Mouse (Mus musculus): ENCODE data around the gene Slc35g1. TPM values are rescaled to one million over a fixed set of nuclear protein-coding genes. Genes with fewer than 3 reads are reported as not detected.
"Not testable (repeated sequence)": the region's sequence is repeated elsewhere in the genome, so short reads cannot be mapped to it uniquely, and the experiment has no call there.

Slc35g1 gene
- polyA plus RNA-seq, 1 experiment from 2014 or later: 1.1 TPM

- H3K36me3 ChIP-seq (replicated peaks; ENCODE audit: control insufficient read depth, insufficient read depth): no peaks in the 10 kb centered on the region
- H3K9me3 ChIP-seq (ENCODE audit: control insufficient read depth, low read length): 0 out of 2 replicates have a peak, but pooled peaks cover 3% of the 10 kb centered on the region
- no peak overlapping the region for H3K9ac ChIP-seq
- no peak overlapping the region for H3K27ac ChIP-seq
- no peak overlapping the region for H3K4me2 ChIP-seq (replicated peaks)
- H3K4me3 ChIP-seq (replicated peaks; ENCODE audit: low read length): no peak overlapping the region
- H3K27me3 ChIP-seq (ENCODE audit: control insufficient read depth, insufficient read depth, low read length): no peaks in the 10 kb centered on the region
- H3K4me1 ChIP-seq (replicated peaks; ENCODE audit: control insufficient read depth, insufficient read depth, low read length): 0 out of 2 replicates have a peak, but pooled peaks cover 6% of the 10 kb centered on the region
- 24% methylated on average over 2 of the region's 2 CpGs for WGBS
- ATAC-seq (ENCODE audit: low FRiP score): 0 out of 2 replicates have a peak, but pooled peaks have one; percentile 48
- DNase-seq (ENCODE audit: low spot score): no peak
These were observed 22.4 kb upstream of the Slc35g1 start for GRCm38 (mm10) chr19:38373371-38373770.

GRCm38 (mm10) chr19:38383769-38384168 lies 12.0 kb upstream of the Slc35g1 start:
- H3K4me3 ChIP-seq (replicated peaks; ENCODE audit: low read length): no peak overlapping the region
- H3K4me1 ChIP-seq (replicated peaks; ENCODE audit: control insufficient read depth, insufficient read depth, low read length): no peaks in the 10 kb centered on the region
- H3K27ac ChIP-seq: no peak overlapping the region
- DNase-seq (ENCODE audit: low spot score): no peak
- no peaks in the 10 kb centered on the region for H3K9me3 ChIP-seq (ENCODE audit: control insufficient read depth, low read length)
- 90% methylated on average over 12 of the region's 12 CpGs for WGBS
- no peak for ATAC-seq (ENCODE audit: low FRiP score)
- H3K36me3 ChIP-seq (replicated peaks; ENCODE audit: control insufficient read depth, insufficient read depth): no peaks in the 10 kb centered on the region
- no peak overlapping the region for H3K9ac ChIP-seq
- H3K4me2 ChIP-seq (replicated peaks): no peak overlapping the region
- H3K27me3 ChIP-seq (ENCODE audit: control insufficient read depth, insufficient read depth, low read length): no peaks in the 10 kb centered on the region

- H3K4me1 ChIP-seq (replicated peaks; ENCODE audit: control insufficient read depth, insufficient read depth, low read length); ATAC-seq (ENCODE audit: low FRiP score); H3K27ac ChIP-seq; H3K4me2 ChIP-seq (replicated peaks); H3K9ac ChIP-seq; H3K36me3 ChIP-seq (replicated peaks; ENCODE audit: control insufficient read depth, insufficient read depth); H3K9me3 ChIP-seq (ENCODE audit: control insufficient read depth, low read length); H3K4me3 ChIP-seq (replicated peaks; ENCODE audit: low read length); DNase-seq (ENCODE audit: low spot score); H3K27me3 ChIP-seq (ENCODE audit: control insufficient read depth, insufficient read depth, low read length): not testable (repeated sequence)
- WGBS: 72% methylated on average over 1 of the region's 1 CpGs
These were observed 8.8 kb upstream of the Slc35g1 start for GRCm38 (mm10) chr19:38387021-38387420.

GRCm38 (mm10) chr19:38387835-38388234 lies 7.9 kb upstream of the Slc35g1 start:
- no peak overlapping the region for H3K4me2 ChIP-seq (replicated peaks)
- no peak overlapping the region for H3K9ac ChIP-seq
- ATAC-seq (ENCODE audit: low FRiP score): no peak
- no peak overlapping the region for H3K4me3 ChIP-seq (replicated peaks; ENCODE audit: low read length)
- H3K9me3 ChIP-seq (ENCODE audit: control insufficient read depth, low read length): no peaks in the 10 kb centered on the region
- H3K27ac ChIP-seq: no peak overlapping the region
- WGBS: 96% methylated on average over 4 of the region's 4 CpGs
- H3K27me3 ChIP-seq (ENCODE audit: control insufficient read depth, insufficient read depth, low read length): no peaks in the 10 kb centered on the region
- H3K4me1 ChIP-seq (replicated peaks; ENCODE audit: control insufficient read depth, insufficient read depth, low read length): no peaks in the 10 kb centered on the region
- DNase-seq (ENCODE audit: low spot score): no peak
- no peaks in the 10 kb centered on the region for H3K36me3 ChIP-seq (replicated peaks; ENCODE audit: control insufficient read depth, insufficient read depth)

GRCm38 (mm10) chr19:38396633-38396970 lies 822 bp downstream of the Slc35g1 start:
- Histone ChIP-seq H3K9ac (0 out of 2 replicates have a peak overlapping the region, but pooled peaks have one; percentile 73), H3K36me3 (replicated peaks; ENCODE audit: control insufficient read depth, insufficient read depth) (no peaks in the 10 kb centered on the region), H3K27me3 (ENCODE audit: control insufficient read depth, insufficient read depth, low read length) (no peaks in the 10 kb centered on the region), H3K4me3 (replicated peaks; ENCODE audit: low read length) (peak overlapping the region; percentile 73), H3K9me3 (ENCODE audit: control insufficient read depth, low read length) (no peaks in the 10 kb centered on the region), H3K4me2 (replicated peaks) (peak overlapping the region; percentile 82), H3K4me1 (replicated peaks; ENCODE audit: control insufficient read depth, insufficient read depth, low read length) (no peaks in the 10 kb centered on the region), H3K27ac (no peak overlapping the region)
- DNase-seq (ENCODE audit: low spot score) (no peak), ATAC-seq (ENCODE audit: low FRiP score) (no peak)
- WGBS: 20% methylated on average over 8 of the region's 8 CpGs

- no peak for DNase-seq (ENCODE audit: low spot score)
- Histone ChIP-seq H3K4me3 (replicated peaks; ENCODE audit: low read length) (no peak overlapping the region; the same call in 1 of the 2 replicates), H3K4me1 (replicated peaks; ENCODE audit: control insufficient read depth, insufficient read depth, low read length) (no peaks in the 10 kb centered on the region), H3K36me3 (replicated peaks; ENCODE audit: control insufficient read depth, insufficient read depth) (no peaks in the 10 kb centered on the region), H3K27me3 (ENCODE audit: control insufficient read depth, insufficient read depth, low read length) (no peaks in the 10 kb centered on the region), H3K4me2 (replicated peaks) (peak overlapping the region; percentile 82; the same call in 1 of the 2 replicates), H3K27ac (no peak overlapping the region), H3K9ac (no peak overlapping the region), H3K9me3 (ENCODE audit: control insufficient read depth, low read length) (no peaks in the 10 kb centered on the region)
- WGBS: 19% methylated on average over 6 of the region's 6 CpGs
- ATAC-seq (ENCODE audit: low FRiP score): no peak
These were observed 1.2 kb downstream of the Slc35g1 start for GRCm38 (mm10) chr19:38397004-38397403.

GRCm38 (mm10) chr19:38398966-38399365 lies 3.2 kb downstream of the Slc35g1 start:
- DNase-seq (ENCODE audit: low spot score): no peak
- WGBS: 91% methylated on average over 8 of the region's 8 CpGs
- ATAC-seq (ENCODE audit: low FRiP score): no peak

GRCm38 (mm10) chr19:38400851-38401250 lies 5.1 kb downstream of the Slc35g1 start:
- no peaks in the 10 kb centered on the region for H3K4me1 ChIP-seq (replicated peaks; ENCODE audit: control insufficient read depth, insufficient read depth, low read length)
- WGBS: 88% methylated on average over 2 of the region's 2 CpGs
- DNase-seq (ENCODE audit: low spot score): no peak
- H3K36me3 ChIP-seq (replicated peaks; ENCODE audit: control insufficient read depth, insufficient read depth): no peaks in the 10 kb centered on the region; the same call in 1 of the 2 replicates
- H3K4me3 ChIP-seq (replicated peaks; ENCODE audit: low read length): no peak overlapping the region
- H3K9ac ChIP-seq: no peak overlapping the region
- ATAC-seq (ENCODE audit: low FRiP score): no peak
- H3K27ac ChIP-seq: no peak overlapping the region
- H3K9me3 ChIP-seq (ENCODE audit: control insufficient read depth, low read length): no peaks in the 10 kb centered on the region
- no peaks in the 10 kb centered on the region for H3K27me3 ChIP-seq (ENCODE audit: control insufficient read depth, insufficient read depth, low read length)
- no peak overlapping the region for H3K4me2 ChIP-seq (replicated peaks)

More at GRCm38 (mm10) chr19:38398966-38399365, 3.2 kb downstream of the Slc35g1 start:
- no peak overlapping the region for H3K4me3 ChIP-seq (replicated peaks; ENCODE audit: low read length)
- no peaks in the 10 kb centered on the region for H3K9me3 ChIP-seq (ENCODE audit: control insufficient read depth, low read length)
- no peaks in the 10 kb centered on the region for H3K27me3 ChIP-seq (ENCODE audit: control insufficient read depth, insufficient read depth, low read length)
- no peak overlapping the region for H3K27ac ChIP-seq
- H3K4me1 ChIP-seq (replicated peaks; ENCODE audit: control insufficient read depth, insufficient read depth, low read length): no peaks in the 10 kb centered on the region
- H3K4me2 ChIP-seq (replicated peaks): no peak overlapping the region
- no peaks in the 10 kb centered on the region; the same call in 1 of the 2 replicates for H3K36me3 ChIP-seq (replicated peaks; ENCODE audit: control insufficient read depth, insufficient read depth)
- no peak overlapping the region for H3K9ac ChIP-seq

- Histone ChIP-seq H3K4me2 (replicated peaks) (no peak overlapping the region), H3K4me1 (replicated peaks; ENCODE audit: control insufficient read depth, insufficient read depth, low read length) (no peaks in the 10 kb centered on the region), H3K27me3 (ENCODE audit: control insufficient read depth, insufficient read depth, low read length) (no peaks in the 10 kb centered on the region), H3K4me3 (replicated peaks; ENCODE audit: low read length) (no peak overlapping the region), H3K9me3 (ENCODE audit: control insufficient read depth, low read length) (no peaks in the 10 kb centered on the region), H3K36me3 (replicated peaks; ENCODE audit: control insufficient read depth, insufficient read depth) (no peaks in the 10 kb centered on the region; the same call in 1 of the 2 replicates), H3K27ac (no peak overlapping the region), H3K9ac (no peak overlapping the region)
- 96% methylated on average over 2 of the region's 2 CpGs for WGBS
- DNase-seq (ENCODE audit: low spot score) (no peak), ATAC-seq (ENCODE audit: low FRiP score) (no peak)
These were observed 5.6 kb downstream of the Slc35g1 start for GRCm38 (mm10) chr19:38401416-38401815.
